Mouse (Mus musculus) forebrain, embryonic 16.5 days (tissue): ENCODE measurements around the gene Gjb6. TPM values are rescaled to one million over a fixed set of nuclear protein-coding genes. Genes with fewer than 3 reads are reported as not detected.
A peak's percentile ranks its signal among the peaks of the same experiment; 100 is the strongest.

Experiments
- ATAC-seq: fragments of 200-750 bp; cut with Nextera tagmentation; 2 replicates; pipeline ENCODE4 v1.8.0; 2017; ENCODE audit warnings: mild to moderate bottlenecking, moderate library complexity
- H3K27ac ChIP-seq: fragments of 300-500 bp; sonication (generic); 2 replicates; pipeline ENCODE4 v1.5.1; 2014; ENCODE audit warnings: low read length, control low read depth
- H3K27me3 ChIP-seq: fragments of 300-500 bp; sonication (generic); replicated peaks from 2 replicates; pipeline ENCODE4 v1.6.1; 2014; ENCODE audit warnings: low read length; ENCODE audit not compliant: control insufficient read depth, insufficient read depth
- H3K36me3 ChIP-seq: fragments of 300-500 bp; sonication (generic); 2 replicates; pipeline ENCODE4 v1.6.1; 2014; ENCODE audit not compliant: control insufficient read depth, insufficient read depth
- H3K4me1 ChIP-seq: fragments of 300-500 bp; sonication (generic); replicated peaks from 2 replicates; pipeline ENCODE4 v1.6.1; 2014; ENCODE audit warnings: low read length; ENCODE audit not compliant: control insufficient read depth, insufficient read depth
- H3K4me2 ChIP-seq: fragments of 300-500 bp; sonication (generic); 2 replicates; pipeline ENCODE4 v1.6.1; 2014; ENCODE audit warnings: mild to moderate bottlenecking, low read length, control low read depth
- H3K4me3 ChIP-seq: fragments of 300-500 bp; sonication (generic); replicated peaks from 2 replicates; pipeline ENCODE4 v1.5.1; 2014; ENCODE audit warnings: mild to moderate bottlenecking, low read length, control low read depth
- H3K9ac ChIP-seq: fragments of 300-500 bp; sonication (generic); replicated peaks from 2 replicates; pipeline ENCODE4 v1.6.1; 2014; ENCODE audit warnings: low read depth, low read length, control low read depth
- H3K9me3 ChIP-seq: fragments of 300-500 bp; sonication (generic); 2 replicates; pipeline ENCODE4 v1.6.1; 2016; ENCODE audit warnings: low read length; ENCODE audit not compliant: control insufficient read depth
- WGBS: fragments of 180-500 bp; shearing (Covaris S2); extraction: QIAGEN DNeasy Blood & Tissue Kit; methylation state at CpG from one replicate; pipeline ENCODE4 v1.1.7; 2014; 5-methylcytosine and 5-hydroxymethylcytosine counted together
- polyA plus RNA-seq: library from polyadenylated mRNA; unstranded; fragments of >200 nt; fragmentation: Nextera tagmentation; extraction: Ambion mirVana; gene quantifications from 2 replicates; pipeline ENCODE4 v1.2.1, GENCODE M21; 2015

Gjb6 gene
- polyA plus RNA-seq: 11.6 and 16.7 TPM in 2 replicates

DNA sequence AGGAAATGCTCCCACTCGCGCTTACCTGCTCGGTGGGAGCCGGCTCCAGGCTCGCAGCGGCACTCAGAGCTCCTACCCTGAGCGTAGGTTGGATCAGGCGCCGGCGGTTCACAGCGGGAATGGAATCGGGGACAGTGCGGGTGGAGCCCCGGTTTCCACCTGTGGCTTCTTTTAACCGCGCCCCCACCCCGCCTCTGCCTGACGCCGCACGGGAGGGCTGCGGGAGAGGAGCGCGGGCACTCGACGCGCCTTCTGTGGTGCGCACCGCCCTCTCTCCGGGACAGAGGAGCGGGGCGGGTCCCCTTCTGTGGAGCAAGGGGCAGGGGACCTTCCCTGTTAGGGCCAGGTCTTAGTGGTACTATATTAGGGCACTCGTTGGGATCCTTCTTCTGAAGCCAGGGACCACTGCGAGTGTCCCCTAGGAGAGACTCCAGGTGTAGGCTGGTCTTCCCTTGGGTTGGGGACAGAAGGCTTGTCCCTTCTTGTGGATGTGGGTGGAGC is at the start of gene Gjb6:
Gene Gjb6, minus strand, starts transcription at position 451 of the 501 bp plus-strand sequence.
- Histone ChIP-seq H3K36me3 (no peaks in the 10 kb centered on the region), H3K27ac (no peak within 1 kb of the TSS), H3K9ac (0 out of 2 replicates have a peak within 1 kb of the TSS, but pooled peaks have one; percentile 10), H3K4me1 (peaks cover 12% of the 10 kb centered on the region), H3K4me2 (peak within 1 kb of the TSS; percentile 63), H3K27me3 (peaks cover 24% of the 10 kb centered on the region), H3K9me3 (no peaks in the 10 kb centered on the region), H3K4me3 (peak within 1 kb of the TSS; percentile 40)
- ATAC-seq: peak; percentile 38; the same call in 1 of the 2 replicates
- WGBS: 1% methylated on average over 33 of the region's 33 CpGs

DNA sequence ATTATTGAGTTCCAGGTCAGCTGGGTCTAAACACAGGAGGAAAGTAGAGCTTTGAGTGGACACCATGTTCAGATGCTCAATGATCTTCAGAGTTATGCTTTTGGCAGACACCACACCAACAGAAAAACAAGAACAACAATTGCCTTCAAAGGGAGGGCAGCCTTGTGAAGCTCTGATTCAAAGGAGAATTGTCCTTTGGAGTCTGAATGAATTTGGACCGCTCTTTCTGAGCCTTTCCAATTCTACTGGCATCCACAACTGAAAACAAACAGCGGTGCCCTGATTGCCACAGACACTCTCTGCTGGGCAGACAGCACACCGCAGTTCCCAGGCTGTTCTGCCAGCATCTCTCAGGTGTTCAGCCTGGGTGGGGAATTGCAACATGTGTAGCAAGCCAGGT is 32.1 kb upstream of the Gjb6 start:
- Histone ChIP-seq H3K4me1 (no peaks in the 10 kb centered on the region), H3K9me3 (no peaks in the 10 kb centered on the region), H3K9ac (no peak overlapping the region), H3K4me3 (no peak overlapping the region), H3K27ac (no peak overlapping the region), H3K36me3 (no peaks in the 10 kb centered on the region), H3K4me2 (no peak overlapping the region), H3K27me3 (no peaks in the 10 kb centered on the region)
- no peak for ATAC-seq
- 75% methylated on average over 3 of the region's 3 CpGs for WGBS

DNA sequence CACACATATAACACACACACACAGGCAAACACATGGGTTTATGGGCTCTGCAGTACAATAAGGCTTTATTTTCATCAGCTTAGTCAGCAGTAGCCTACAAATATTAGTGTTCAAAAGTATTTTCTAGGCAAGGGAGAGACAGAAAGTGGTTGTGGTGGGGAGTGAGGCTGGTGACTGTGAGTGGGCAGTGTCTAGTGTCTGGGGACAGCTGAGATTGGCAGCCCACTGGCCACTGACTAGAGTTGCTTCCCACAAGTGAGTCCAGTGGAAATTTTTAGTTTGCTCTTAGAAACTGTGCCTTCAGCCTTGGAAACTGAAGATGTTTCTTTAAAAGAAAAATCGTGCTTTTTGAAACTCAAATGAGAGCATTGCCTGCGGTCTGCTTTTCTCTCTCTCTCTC is 28.4 kb upstream of the Gjb6 start:
- WGBS: 66% methylated on average over 2 of the region's 2 CpGs
- Histone ChIP-seq H3K4me2 (no peak overlapping the region), H3K4me1 (no peaks in the 10 kb centered on the region), H3K9ac (no peak overlapping the region), H3K27me3 (no peaks in the 10 kb centered on the region), H3K36me3 (no peaks in the 10 kb centered on the region), H3K4me3 (no peak overlapping the region), H3K27ac (no peak overlapping the region), H3K9me3 (no peaks in the 10 kb centered on the region; the same call in 1 of the 2 replicates)
- no peak for ATAC-seq

DNA sequence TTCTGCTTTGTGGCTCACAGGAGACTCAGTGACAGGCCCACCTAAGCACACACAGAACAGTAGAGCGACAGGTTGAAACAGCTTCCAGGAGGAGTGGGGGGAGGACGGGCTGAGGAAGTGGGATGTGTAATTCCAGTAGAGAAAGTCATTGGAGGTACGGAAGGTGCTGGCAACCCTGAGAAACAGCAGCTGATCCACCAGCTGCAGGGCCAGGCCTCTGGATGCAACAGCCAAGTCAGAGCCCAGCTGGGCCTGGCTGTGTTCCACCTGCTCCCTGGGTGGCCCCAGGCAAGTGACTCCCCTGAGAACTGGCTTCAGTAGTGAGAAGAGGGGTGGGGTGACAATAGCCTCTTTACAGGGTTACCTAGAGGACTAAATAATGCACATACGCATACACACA is 27.8 kb upstream of the Gjb6 start:
- Histone ChIP-seq H3K9me3 (no peaks in the 10 kb centered on the region; the same call in 1 of the 2 replicates), H3K4me1 (no peaks in the 10 kb centered on the region), H3K36me3 (no peaks in the 10 kb centered on the region), H3K4me3 (no peak overlapping the region), H3K9ac (no peak overlapping the region), H3K4me2 (no peak overlapping the region), H3K27me3 (no peaks in the 10 kb centered on the region), H3K27ac (no peak overlapping the region)
- no peak; the same call in 1 of the 2 replicates for ATAC-seq
- 69% methylated on average over 4 of the region's 4 CpGs for WGBS

DNA sequence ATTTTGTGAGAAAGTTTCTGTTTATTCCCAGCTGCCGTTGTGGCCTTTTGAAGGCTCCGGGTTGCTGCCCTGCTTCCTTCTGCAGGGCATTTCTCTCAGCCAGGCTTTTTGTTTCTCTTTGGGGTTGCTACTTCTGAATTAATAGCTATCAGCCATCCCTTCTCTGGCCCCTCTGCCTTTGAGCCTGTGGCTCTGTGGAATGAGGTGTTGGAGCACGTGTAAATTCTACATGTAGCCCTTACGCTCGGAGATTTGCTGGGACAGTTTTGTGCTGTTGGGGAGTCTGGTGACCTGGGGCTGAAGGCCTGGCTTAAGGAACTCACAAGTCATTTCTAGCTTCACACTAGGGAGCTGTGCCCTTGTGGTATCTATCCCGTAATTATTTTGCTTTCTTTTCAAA is 21.5 kb upstream of the Gjb6 start:
- no peak overlapping the region for H3K27ac ChIP-seq
- no peak for ATAC-seq
- H3K4me3 ChIP-seq: no peak overlapping the region
- H3K4me1 ChIP-seq: no peaks in the 10 kb centered on the region
- no peak overlapping the region for H3K9ac ChIP-seq
- 37% methylated on average over 6 of the region's 6 CpGs for WGBS
- no peak overlapping the region for H3K4me2 ChIP-seq
- no peaks in the 10 kb centered on the region for H3K27me3 ChIP-seq
- H3K36me3 ChIP-seq: no peaks in the 10 kb centered on the region
- H3K9me3 ChIP-seq: no peaks in the 10 kb centered on the region; the same call in 1 of the 2 replicates

DNA sequence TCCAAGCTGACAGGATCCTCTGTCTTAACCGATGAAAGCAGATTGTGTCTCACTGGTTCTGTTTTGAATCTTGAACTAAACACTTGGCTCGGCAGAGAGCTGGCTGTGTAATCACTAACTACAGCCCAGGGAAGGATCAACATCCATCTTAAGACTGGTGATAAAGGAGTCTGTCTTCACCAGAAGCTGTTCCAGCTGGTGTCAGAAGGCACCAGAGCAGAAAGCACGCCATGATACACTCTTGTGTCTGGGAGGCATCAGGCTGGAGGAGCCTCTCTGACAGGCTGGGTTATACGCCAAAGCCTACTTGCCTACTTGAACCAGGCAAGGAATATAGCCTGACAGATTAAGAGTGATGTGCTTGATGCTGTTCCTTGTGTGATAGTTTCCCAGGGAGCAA is 12.3 kb upstream of the Gjb6 start:
- Histone ChIP-seq H3K4me2 (no peak overlapping the region), H3K4me1 (no peaks in the 10 kb centered on the region), H3K27ac (no peak overlapping the region), H3K36me3 (no peaks in the 10 kb centered on the region), H3K4me3 (no peak overlapping the region), H3K9ac (no peak overlapping the region), H3K9me3 (no peaks in the 10 kb centered on the region), H3K27me3 (no peaks in the 10 kb centered on the region)
- ATAC-seq: peak; percentile 77
- WGBS: 55% methylated on average over 4 of the region's 4 CpGs

DNA sequence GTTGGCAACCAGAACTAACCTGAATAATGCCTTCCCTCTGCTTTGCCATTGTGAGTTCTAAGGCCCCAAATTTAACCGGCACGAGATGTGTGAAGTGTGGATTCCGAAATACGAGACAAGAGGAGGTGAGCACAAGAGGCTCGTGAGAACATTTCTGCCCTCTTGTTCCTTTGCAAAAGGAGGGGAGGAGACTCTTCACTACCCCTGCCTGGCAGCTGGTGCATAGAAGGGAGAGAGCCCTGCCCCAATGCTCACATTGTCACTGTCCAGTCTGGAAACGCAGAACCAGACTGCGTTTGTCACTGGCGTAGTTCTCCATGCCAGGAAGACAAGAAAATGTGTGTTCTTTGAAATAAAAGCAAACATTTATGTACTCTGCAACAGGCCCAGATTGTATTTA is 1.9 kb upstream of the Gjb6 start:
- H3K4me2 ChIP-seq: no peak overlapping the region
- no peak overlapping the region for H3K4me3 ChIP-seq
- H3K27ac ChIP-seq: no peak overlapping the region
- H3K4me1 ChIP-seq: peaks cover 12% of the 10 kb centered on the region
- no peak for ATAC-seq
- peaks cover 24% of the 10 kb centered on the region for H3K27me3 ChIP-seq
- H3K9me3 ChIP-seq: no peaks in the 10 kb centered on the region
- no peaks in the 10 kb centered on the region for H3K36me3 ChIP-seq
- 50% methylated on average over 8 of the region's 8 CpGs for WGBS
- H3K9ac ChIP-seq: no peak overlapping the region

DNA sequence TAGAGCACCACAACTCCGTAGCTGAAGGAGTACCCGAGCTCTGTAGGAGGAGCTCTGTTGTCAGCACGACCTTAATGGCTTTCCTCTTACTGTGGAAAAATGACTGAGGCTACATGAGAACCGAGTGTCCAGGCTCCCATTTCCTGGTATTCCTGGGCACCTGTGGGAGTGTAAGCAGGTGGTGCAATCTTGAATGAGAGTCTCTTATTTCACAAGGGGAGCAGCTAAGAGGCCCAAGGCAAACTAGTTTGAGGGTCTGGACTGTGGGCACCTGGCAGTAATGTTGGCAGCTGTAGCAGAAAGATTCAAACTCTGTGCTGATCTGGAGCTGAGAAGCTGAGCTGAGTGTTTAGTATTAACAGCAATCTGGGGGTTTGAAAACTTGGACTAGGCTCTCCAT is 6.0 kb downstream of the Gjb6 start:
- H3K9me3 ChIP-seq: no peaks in the 10 kb centered on the region
- H3K27me3 ChIP-seq: peaks cover 10% of the 10 kb centered on the region; the same call in 1 of the 2 replicates
- no peak for ATAC-seq
- whole genome bisulfite sequencing: 73% methylated on average over 4 of the region's 4 CpGs
- no peak overlapping the region for H3K27ac ChIP-seq
- H3K36me3 ChIP-seq: no peaks in the 10 kb centered on the region
- no peak overlapping the region for H3K4me3 ChIP-seq
- peaks cover 2% of the 10 kb centered on the region; the same call in 1 of the 2 replicates for H3K4me1 ChIP-seq
- no peak overlapping the region for H3K4me2 ChIP-seq
- H3K9ac ChIP-seq: no peak overlapping the region

DNA sequence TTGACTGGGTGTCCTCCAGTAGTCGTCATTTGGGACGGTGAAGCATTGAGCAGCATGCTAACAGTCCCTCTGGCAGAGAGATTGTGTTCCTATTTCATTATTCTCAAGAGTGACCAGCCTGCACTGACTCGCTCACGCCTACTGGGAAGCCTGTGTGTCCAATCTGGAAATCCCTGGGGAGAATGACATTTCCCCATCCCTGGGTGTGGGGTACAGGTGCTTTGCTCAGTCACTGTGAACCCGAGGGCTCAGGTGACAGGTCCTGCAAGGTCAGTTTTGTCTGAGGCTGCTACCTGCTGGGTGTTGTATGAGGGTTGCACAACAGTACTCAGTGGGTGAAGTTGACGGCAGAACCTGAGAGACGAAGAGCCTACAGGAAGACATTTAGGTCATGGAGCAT is 11.1 kb downstream of the Gjb6 start:
- no peak overlapping the region for H3K4me2 ChIP-seq
- no peaks in the 10 kb centered on the region for H3K36me3 ChIP-seq
- H3K9ac ChIP-seq: no peak overlapping the region
- no peak overlapping the region for H3K4me3 ChIP-seq
- no peaks in the 10 kb centered on the region for H3K9me3 ChIP-seq
- no peaks in the 10 kb centered on the region for H3K27me3 ChIP-seq
- WGBS: 85% methylated on average over 7 of the region's 7 CpGs
- no peaks in the 10 kb centered on the region for H3K4me1 ChIP-seq
- H3K27ac ChIP-seq: no peak overlapping the region
- no peak for ATAC-seq
